Mouse (Mus musculus): ENCODE data around the gene Gm2174.

Gm2174 gene

DNA sequence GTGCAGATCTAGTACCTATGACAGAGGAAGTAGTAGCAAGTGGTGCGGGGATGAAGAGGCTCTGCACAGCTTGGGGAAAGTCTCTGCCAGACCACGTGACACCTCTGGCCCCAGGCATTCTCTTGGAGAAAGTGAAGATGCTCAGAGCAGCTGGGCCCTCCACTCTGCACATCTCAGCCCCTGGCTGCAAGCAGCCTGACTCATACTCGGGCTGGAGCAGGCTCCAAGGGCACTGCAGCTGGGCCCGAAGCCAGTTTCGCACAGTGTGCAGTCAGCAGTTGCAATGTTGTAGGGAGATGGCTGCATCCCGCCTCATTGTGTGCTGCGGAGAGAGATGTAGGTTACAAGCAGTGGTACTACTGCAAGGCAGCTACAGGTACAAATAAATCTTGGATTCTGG lies 49.5 kb downstream of the Gm2174 start:
- DNase-seq (ENCODE audit: low read depth, low spot score) = peak; percentile 52

Data from brain, adult 2 months (tissue).